Mouse (Mus musculus) left cerebral cortex, adult 18-20 months (tissue): ENCODE measurements around the gene Thap2. TPM values are rescaled to one million over a fixed set of nuclear protein-coding genes. Genes with fewer than 3 reads are reported as not detected.

Source experiments
- DNase-seq, 2 experiments: peaks; one replicate each; pipeline ENCODE4 v3.0.0; 2021 to 2022; ENCODE audit warnings: low spot score in 2 of 2, mixed read lengths in 1 of 2
- total RNA-seq, 2 experiments: library from RNA; stranded (reverse); gene quantifications; 2 replicates each; pipeline ENCODE4 v1.2.3; 2021

The Thap2 gene
- total RNA-seq, 2 experiments from 2014 or later = 16.4 TPM

- no peak for DNase-seq
These were observed 29.2 kb downstream of the Thap2 start for GRCm38 (mm10) chr10:115355016-115355415.

GRCm38 (mm10) chr10:115354553-115354952 lies 29.7 kb downstream of the Thap2 start:
- no peak for DNase-seq

- DNase-seq = no peak
These were observed 33.3 kb downstream of the Thap2 start for GRCm38 (mm10) chr10:115350810-115351397.

- DNase-seq = no peak
These were observed 34.7 kb downstream of the Thap2 start for GRCm38 (mm10) chr10:115349509-115349908.

GRCm38 (mm10) chr10:115349029-115349428 lies 35.2 kb downstream of the Thap2 start:
- no peak for DNase-seq

- DNase-seq = no peak
These were observed 36.1 kb downstream of the Thap2 start for GRCm38 (mm10) chr10:115348131-115348530.

GRCm38 (mm10) chr10:115346444-115346843 lies 37.8 kb downstream of the Thap2 start:
- DNase-seq = no peak

GRCm38 (mm10) chr10:115342771-115343425 lies 41.3 kb downstream of the Thap2 start:
- no peak for DNase-seq

- DNase-seq = no peak
These were observed 44.4 kb downstream of the Thap2 start for GRCm38 (mm10) chr10:115339820-115340328.

GRCm38 (mm10) chr10:115336901-115337300 lies 47.3 kb downstream of the Thap2 start:
- no peak for DNase-seq

GRCm38 (mm10) chr10:115333528-115333927 lies 50.7 kb downstream of the Thap2 start:
- no peak for DNase-seq

GRCm38 (mm10) chr10:115332997-115333396 lies 51.2 kb downstream of the Thap2 start:
- no peak for DNase-seq

- DNase-seq = no peak
These were observed 51.8 kb downstream of the Thap2 start for GRCm38 (mm10) chr10:115332420-115332952.

GRCm38 (mm10) chr10:115329010-115329530 lies 55.2 kb downstream of the Thap2 start:
- DNase-seq = no peak

- no peak for DNase-seq
These were observed 55.7 kb downstream of the Thap2 start for GRCm38 (mm10) chr10:115328514-115328913.

- DNase-seq = peak; percentile 77 to 78
These were observed 60.9 kb downstream of the Thap2 start for GRCm38 (mm10) chr10:115323295-115323694.

- DNase-seq = no peak
These were observed 62.8 kb downstream of the Thap2 start for GRCm38 (mm10) chr10:115321317-115322035.
